Mouse (Mus musculus): ENCODE measurements around the gene BC004004.

GRCm38 (mm10) chr17:29303856-29304255 lies 35.3 kb downstream of the BC004004 start:
- TF ChIP-seq CTCF (IDR thresholded peaks at IDR 0.05; ENCODE audit: borderline replicate concordance, insufficient read depth, low read depth, low read length) (no peak), POLR2A (IDR thresholded peaks at IDR 0.05; ENCODE audit: borderline replicate concordance, insufficient read depth, low read length) (no peak)

Data from cerebellum, adult 2 months (tissue).